Mouse (Mus musculus) monocyte, adult 2 months (primary cell): ENCODE data around the gene Cstb.
"Not testable (repeated sequence)": the region's sequence is repeated elsewhere in the genome, so short reads cannot be mapped to it uniquely, and the experiment has no call there.

ENCODE experiments used
- DNase-seq, 2 experiments: peaks; one replicate each; pipeline ENCODE4 v3.0.0; 2022; ENCODE audit warnings: low spot score in 2 of 2, low read depth in 1 of 2

The Cstb gene

GRCm38 (mm10) chr10:78414936-78415335 lies 10.5 kb upstream of the Cstb start:
- not testable (repeated sequence) for DNase-seq

GRCm38 (mm10) chr10:78417888-78418287 lies 7.6 kb upstream of the Cstb start:
- DNase-seq: no peak

- no peak for DNase-seq
Observed at GRCm38 (mm10) chr10:78418791-78419190, 6.7 kb upstream of the Cstb start.

GRCm38 (mm10) chr10:78420929-78421328 lies 4.5 kb upstream of the Cstb start:
- no peak for DNase-seq

- no peak for DNase-seq
Observed at GRCm38 (mm10) chr10:78422614-78423013, 2.9 kb upstream of the Cstb start.

GRCm38 (mm10) chr10:78426117-78426735 lies 757 bp downstream of the Cstb start:
- DNase-seq: peak; percentile 70 to 78

GRCm38 (mm10) chr10:78428070-78428469 lies 2.6 kb downstream of the Cstb start:
- no peak for DNase-seq

GRCm38 (mm10) chr10:78429180-78429579 lies 3.7 kb downstream of the Cstb start:
- DNase-seq: peak in 1 of 2 experiments; percentile 41

GRCm38 (mm10) chr10:78429776-78430175 lies 4.3 kb downstream of the Cstb start:
- no peak for DNase-seq

- DNase-seq: no peak
Observed at GRCm38 (mm10) chr10:78432853-78433252, 7.4 kb downstream of the Cstb start.

GRCm38 (mm10) chr10:78438094-78438493 lies 12.6 kb downstream of the Cstb start:
- peak; percentile 42 to 72 for DNase-seq

GRCm38 (mm10) chr10:78439550-78439949 lies 14.1 kb downstream of the Cstb start:
- no peak for DNase-seq

GRCm38 (mm10) chr10:78439990-78440389 lies 14.5 kb downstream of the Cstb start:
- DNase-seq: peak in 1 of 2 experiments; percentile 23

- DNase-seq: no peak
Observed at GRCm38 (mm10) chr10:78440812-78441211, 15.3 kb downstream of the Cstb start.

- DNase-seq: no peak
Observed at GRCm38 (mm10) chr10:78441606-78442005, 16.1 kb downstream of the Cstb start.

- DNase-seq: no peak
Observed at GRCm38 (mm10) chr10:78442292-78442691, 16.8 kb downstream of the Cstb start.

GRCm38 (mm10) chr10:78446195-78446594 lies 20.7 kb downstream of the Cstb start:
- DNase-seq: no peak

GRCm38 (mm10) chr10:78447396-78447795 lies 21.9 kb downstream of the Cstb start:
- DNase-seq: no peak

GRCm38 (mm10) chr10:78450761-78451160 lies 25.3 kb downstream of the Cstb start:
- DNase-seq: no peak

- no peak for DNase-seq
Observed at GRCm38 (mm10) chr10:78452641-78453040, 27.2 kb downstream of the Cstb start.

- no peak for DNase-seq
Observed at GRCm38 (mm10) chr10:78456696-78457095, 31.2 kb downstream of the Cstb start.

GRCm38 (mm10) chr10:78457495-78458347 lies 32.3 kb downstream of the Cstb start:
- DNase-seq: peak in 1 of 2 experiments; percentile 68
